Mouse (Mus musculus): ENCODE measurements around the gene Ankrd33.

The Ankrd33 gene

DNA sequence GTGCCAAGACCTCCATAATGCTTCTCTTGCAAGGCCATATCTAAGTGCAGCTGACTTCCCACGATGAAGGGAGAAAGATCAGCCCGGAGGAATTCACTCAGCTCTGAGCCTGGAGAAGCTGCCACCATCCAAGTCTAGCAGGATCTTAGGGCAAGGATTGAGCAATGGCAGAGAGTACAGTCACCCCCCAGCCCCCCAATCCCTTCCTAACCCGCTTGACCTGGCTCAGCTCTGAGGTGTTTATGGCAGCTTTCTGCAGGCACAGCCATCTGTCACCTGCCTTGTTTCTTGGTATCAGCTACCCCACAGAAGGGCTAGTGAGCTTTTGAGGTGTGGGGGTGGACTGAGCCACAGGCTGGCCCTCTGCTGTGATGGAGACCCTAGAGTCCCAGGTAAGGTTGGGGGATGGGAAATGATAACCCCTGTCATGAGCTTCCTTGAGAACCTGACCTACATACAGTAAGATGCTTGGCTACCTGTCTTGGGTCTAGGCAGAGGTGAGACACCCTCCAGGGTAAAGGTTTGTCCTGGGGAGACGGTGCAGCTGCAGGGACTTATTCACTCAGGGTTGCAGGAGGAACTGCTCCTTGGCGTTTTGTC, at the start of gene Ankrd33:
Gene Ankrd33 (plus strand): TSS at position 245 of the 600 bp plus-strand sequence.
- no peak for DNase-seq (ENCODE audit: extremely low read depth, insufficient read length, low spot score)

DNA sequence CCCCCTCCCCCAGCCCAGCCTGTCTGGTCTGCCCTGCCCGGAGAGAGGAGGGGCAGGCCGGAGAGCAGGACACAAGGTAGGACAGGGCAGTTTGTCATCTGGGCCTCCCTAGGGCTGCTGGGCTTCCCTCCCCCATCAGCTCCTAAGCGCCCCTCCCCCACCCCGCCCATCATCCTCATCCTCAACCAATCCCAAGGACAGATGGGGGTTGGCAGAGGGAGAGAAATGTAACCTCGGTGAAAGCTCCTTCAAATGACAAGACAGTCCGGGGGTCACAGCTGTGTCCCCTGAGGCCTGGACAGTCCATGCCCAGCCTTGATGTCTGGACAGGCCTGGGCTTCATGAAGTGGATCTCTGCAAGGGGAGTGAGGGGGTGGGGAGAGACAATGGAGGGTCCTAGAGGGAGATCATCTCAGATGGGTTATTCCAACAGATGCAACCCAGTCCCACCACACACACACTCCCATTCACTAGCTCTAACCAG, 49.1 kb upstream of the Ankrd33 start:
- DNase-seq (ENCODE audit: extremely low read depth, insufficient read length, low spot score): no peak

DNA sequence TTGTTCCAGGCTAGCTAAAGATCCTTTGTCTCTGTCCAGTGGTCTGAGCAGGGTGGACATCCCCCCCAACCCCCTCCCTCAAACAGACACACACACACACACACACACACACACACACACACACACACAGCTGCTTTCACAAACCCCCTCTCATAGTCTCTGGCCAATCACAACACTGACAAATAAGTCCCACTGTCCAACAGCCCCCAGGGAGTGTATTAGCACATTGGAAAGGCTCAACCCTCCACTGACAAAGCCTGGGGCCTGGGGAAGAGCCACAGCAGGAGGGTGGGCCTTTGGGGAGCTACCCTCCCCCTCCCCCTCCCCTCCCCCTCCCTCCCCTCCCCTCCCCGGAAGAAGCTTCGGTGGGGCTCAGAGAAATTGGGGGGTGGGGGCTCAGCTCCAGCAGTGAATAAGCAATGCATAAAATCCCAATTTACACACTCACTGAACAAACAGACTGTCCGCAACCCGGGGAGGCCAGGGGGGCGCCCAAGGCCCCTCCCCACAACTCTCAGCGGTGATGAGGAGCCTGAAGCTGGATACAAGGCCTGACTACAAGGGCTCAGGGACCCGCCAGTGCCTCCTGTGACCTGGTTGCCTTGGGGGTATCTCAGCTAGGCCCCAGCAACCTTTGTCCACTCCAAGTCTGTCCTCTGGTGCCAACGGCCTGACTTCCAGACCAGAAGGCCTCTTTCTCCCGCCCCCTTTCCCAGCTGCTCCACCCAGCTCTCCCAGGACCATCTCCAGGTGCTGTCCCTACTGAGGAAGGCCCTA, 48.4 kb upstream of the Ankrd33 start:
- no peak for DNase-seq (ENCODE audit: extremely low read depth, insufficient read length, low spot score)

DNA sequence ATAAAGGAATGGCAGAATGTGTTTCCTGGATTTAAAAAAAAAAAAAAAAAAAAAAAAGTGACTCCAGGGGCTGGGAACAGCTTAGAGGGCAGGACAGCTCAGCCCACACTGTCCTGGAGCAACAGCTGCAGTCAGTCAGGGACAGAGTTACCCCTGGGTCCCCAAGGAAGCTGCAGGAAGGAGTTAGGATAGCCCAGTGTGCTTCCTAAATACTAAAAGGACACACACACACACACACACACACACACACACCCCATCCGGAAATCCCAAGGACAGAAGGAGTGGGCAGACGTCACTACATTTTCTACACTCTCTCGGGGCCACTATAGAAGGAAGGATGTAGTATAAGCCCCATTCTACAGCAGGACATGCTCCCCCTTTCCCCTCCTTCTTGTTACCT, 47.5 kb upstream of the Ankrd33 start:
- DNase-seq (ENCODE audit: extremely low read depth, insufficient read length, low spot score): no peak

- DNase-seq (ENCODE audit: extremely low read depth, insufficient read length, low spot score): no peak
These were observed 46.9 kb upstream of the Ankrd33 start for GRCm38 (mm10) chr15:101068671-101069070.

DNA sequence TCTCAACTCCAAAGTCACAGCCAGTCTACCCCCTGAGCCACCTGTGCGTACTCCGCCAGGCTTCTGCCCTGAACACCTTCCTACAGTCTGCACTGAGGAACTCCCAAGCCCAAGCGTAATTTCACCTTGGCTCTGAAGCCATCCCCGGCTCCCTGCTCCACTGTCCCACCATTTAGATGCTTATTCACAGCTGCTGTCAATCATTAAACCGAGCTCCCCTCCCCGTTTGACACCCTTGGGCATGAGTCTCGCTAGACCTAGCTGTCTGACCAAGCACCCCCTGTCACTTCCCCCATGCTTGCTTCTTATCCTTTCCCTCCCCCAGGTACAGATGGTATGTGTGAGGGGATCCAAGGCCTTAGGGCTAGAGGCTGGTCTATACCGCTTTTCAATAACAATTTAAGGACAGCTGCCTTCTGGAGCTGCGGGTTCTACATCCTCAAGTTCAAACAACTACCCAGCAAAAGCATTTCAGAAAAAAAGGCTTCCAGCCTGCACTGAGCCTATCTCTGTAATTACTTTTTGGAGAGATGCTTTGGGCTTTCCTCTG, 45.8 kb upstream of the Ankrd33 start:
- no peak for DNase-seq (ENCODE audit: extremely low read depth, insufficient read length, low spot score)

GRCm38 (mm10) chr15:101070762-101071161, 44.8 kb upstream of the Ankrd33 start:
- no peak for DNase-seq (ENCODE audit: extremely low read depth, insufficient read length, low spot score)

DNA sequence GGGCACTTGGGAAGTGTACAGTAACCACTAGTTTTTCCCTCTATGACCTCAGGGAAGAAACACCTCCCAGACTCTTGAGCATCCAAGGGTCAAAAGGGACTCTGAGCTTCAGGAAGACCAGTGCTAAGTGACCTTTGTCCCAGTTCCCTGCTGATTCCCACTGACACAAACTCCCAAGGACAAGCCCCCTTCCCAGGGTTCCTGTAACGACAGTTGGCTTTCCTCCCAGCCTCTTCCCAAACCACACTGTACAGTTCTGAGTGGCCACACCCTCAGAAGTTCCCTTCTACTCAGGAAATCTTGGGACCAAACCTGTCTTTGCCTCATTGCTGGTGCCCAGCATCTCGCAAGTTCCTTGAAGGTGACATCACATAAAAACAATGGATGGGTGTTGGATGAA, 42.8 kb upstream of the Ankrd33 start:
- DNase-seq (ENCODE audit: extremely low read depth, insufficient read length, low spot score): no peak

- no peak for DNase-seq (ENCODE audit: extremely low read depth, insufficient read length, low spot score)
These were observed 41.5 kb upstream of the Ankrd33 start for GRCm38 (mm10) chr15:101074067-101074466.

DNA sequence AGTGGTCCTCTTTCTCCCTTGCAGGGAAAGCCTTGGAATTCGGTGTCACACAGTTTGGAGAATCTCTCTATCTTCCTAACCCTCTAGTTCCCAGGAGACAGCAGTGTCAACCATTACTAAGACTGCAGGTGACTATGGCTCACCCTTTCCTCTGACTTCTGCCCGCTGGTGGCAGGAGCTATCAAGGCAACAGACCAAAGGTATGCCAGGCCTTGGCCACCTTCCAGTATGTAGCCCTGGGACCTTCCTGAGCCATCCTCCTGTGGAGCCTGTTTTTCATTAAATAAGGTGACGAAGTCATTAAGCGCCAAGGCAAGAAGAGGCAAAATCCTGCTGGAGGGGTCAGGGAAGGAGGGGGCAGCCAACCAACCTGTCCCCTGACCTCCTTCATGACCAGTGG, 40.4 kb upstream of the Ankrd33 start:
- DNase-seq (ENCODE audit: extremely low read depth, insufficient read length, low spot score): no peak

- DNase-seq (ENCODE audit: extremely low read depth, insufficient read length, low spot score): no peak
These were observed 39.9 kb upstream of the Ankrd33 start for GRCm38 (mm10) chr15:101075656-101076055.

GRCm38 (mm10) chr15:101076071-101077000, 39.2 kb upstream of the Ankrd33 start:
- no peak for DNase-seq (ENCODE audit: extremely low read depth, insufficient read length, low spot score)

GRCm38 (mm10) chr15:101077001-101077812, 38.3 kb upstream of the Ankrd33 start:
- DNase-seq (ENCODE audit: extremely low read depth, insufficient read length, low spot score): no peak

DNA sequence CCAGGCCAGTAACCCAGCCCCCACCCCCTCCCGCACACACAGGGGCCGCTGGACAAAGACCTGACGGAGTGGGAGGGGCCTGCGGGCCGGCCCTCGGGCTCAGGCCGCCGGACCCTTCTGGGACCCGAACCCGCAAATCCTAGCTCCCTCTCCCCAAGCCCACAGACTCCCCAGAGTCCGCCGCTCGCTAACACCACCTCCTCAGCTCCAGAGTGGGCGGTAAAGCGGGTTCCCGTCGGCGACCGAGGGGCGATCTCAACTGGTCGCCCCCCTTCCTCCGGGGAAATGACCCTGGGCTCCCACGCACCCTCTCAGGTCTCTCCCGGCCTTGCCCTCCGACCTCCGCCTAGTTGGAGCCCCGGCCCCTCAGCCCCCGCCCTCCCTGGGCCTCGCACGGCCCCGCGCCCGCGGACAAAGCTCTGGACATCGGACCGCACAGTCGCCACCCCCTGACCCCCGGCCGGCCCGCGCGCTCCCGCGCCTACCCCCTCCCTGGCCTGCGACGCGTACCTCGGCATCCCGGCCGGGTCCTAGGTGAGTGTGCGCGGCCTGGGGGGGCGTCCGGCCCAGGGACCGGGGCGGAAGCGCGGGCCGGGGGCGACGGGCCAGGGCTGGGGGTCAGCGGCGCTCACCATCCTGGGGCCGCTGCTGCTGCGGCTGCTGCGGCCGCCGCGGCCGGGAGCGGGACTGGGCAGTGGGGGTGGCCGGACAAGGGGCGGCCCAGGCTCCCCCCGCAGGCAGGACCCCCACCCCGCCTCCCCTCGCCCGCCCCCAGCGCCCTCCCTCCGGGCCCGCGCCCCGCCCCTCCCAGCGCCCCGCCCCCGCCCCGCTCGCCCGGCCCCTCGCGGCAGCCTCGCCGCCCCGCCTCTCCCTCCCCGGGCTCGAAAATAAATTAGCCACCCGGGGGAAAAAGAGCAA, 37.5 kb upstream of the Ankrd33 start, which contains the start of gene Fignl2:
Gene Fignl2 (minus strand): TSS at position 755 of the 918 bp plus-strand sequence.
- DNase-seq (ENCODE audit: extremely low read depth, insufficient read length, low spot score): no peak

DNA sequence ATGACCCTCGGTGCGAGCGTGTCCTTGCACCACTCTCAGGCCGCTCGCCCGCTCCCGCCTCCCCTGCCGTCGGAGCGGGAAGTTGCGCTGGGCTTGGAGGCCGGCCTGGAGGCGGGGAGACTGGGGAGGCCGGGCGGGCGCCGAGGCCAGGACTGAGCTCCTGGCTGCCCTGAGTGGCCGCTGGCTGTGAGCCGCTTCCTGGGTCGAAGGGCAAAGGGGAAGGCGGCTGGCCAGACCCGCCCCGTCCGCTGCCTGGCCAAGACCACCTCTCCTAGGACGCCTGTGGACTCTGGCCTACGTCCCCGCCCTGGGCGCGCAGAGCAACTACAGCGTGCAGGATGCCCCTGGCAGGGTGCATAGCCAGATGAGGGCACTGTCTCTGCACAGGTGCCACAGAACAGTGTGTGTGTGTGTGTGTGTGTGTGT, 36.8 kb upstream of the Ankrd33 start:
- no peak for DNase-seq (ENCODE audit: extremely low read depth, insufficient read length, low spot score)

GRCm38 (mm10) chr15:101080031-101080520, 35.5 kb upstream of the Ankrd33 start:
- DNase-seq (ENCODE audit: extremely low read depth, insufficient read length, low spot score): no peak

DNA sequence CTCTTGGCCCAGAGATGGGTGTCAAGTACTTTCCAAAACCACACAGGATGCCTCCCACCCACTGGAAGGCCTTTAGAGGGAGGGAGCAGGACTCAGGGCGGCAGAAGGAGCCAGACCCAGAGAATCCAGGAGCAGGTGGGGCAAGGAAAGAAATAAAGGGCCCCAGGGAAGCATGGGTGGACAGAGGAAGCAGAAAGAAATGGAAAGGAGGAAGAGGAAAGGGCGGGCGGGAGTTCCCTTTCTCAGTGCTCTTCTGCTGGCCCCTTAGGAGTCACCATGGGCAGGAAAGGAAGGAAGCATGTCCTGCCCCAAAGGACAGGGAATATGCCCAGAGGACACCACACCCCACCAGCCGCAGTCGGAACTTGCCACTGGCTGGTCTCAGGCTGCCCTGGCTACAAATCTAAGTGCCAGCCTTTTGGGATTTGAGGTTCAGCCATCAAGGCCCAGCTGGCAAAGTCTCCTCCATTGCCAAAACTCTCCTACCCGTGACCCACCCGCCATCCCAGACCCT, 34.5 kb upstream of the Ankrd33 start:
- no peak for DNase-seq (ENCODE audit: extremely low read depth, insufficient read length, low spot score)

- DNase-seq (ENCODE audit: extremely low read depth, insufficient read length, low spot score): no peak
These were observed 33.3 kb upstream of the Ankrd33 start for GRCm38 (mm10) chr15:101082236-101082635.
